Mouse (Mus musculus) embryonic facial prominence, embryonic 12.5 days (tissue): ENCODE data around the gene Cblb. TPM values are rescaled to one million over a fixed set of nuclear protein-coding genes. Genes with fewer than 3 reads are reported as not detected.

ENCODE experiments used
- ATAC-seq: fragments of 200-750 bp; cut with Nextera tagmentation; 2 replicates; pipeline ENCODE4 v1.8.0; 2017; ENCODE audit not compliant: insufficient number of reproducible peaks, insufficient read depth, low FRiP score, low TSS enrichment
- H3K27ac ChIP-seq: fragments of 300-500 bp; sonication (generic); 2 replicates; pipeline ENCODE4 v1.5.1; 2016; ENCODE audit warnings: mild to moderate bottlenecking
- H3K27me3 ChIP-seq: fragments of 300-500 bp; sonication (generic); 2 replicates; pipeline ENCODE4 v1.6.1; 2016; ENCODE audit warnings: mild to moderate bottlenecking, moderate library complexity
- H3K36me3 ChIP-seq: fragments of 300-500 bp; sonication (generic); 2 replicates; pipeline ENCODE4 v1.6.1; 2016; ENCODE audit warnings: mild to moderate bottlenecking
- H3K4me1 ChIP-seq: fragments of 300-500 bp; sonication (generic); 2 replicates; pipeline ENCODE4 v1.6.1; 2016
- H3K4me2 ChIP-seq: fragments of 300-500 bp; sonication (generic); replicated peaks from 2 replicates; pipeline ENCODE4 v1.6.1; 2016; ENCODE audit warnings: mild to moderate bottlenecking, moderate library complexity
- H3K4me3 ChIP-seq: fragments of 300-500 bp; sonication (generic); 2 replicates; pipeline ENCODE4 v1.5.1; 2016; ENCODE audit warnings: mild to moderate bottlenecking
- H3K9ac ChIP-seq: fragments of 300-500 bp; sonication (generic); 2 replicates; pipeline ENCODE4 v1.6.1; 2016; ENCODE audit warnings: mild to moderate bottlenecking, moderate library complexity
- H3K9me3 ChIP-seq: fragments of 300-500 bp; sonication (generic); 2 replicates; pipeline ENCODE4 v1.6.1; 2016; ENCODE audit warnings: mild to moderate bottlenecking, moderate library complexity
- WGBS: fragments of 180-500 bp; shearing (Covaris S2); methylation state at CpG from one replicate; pipeline ENCODE4 v1.1.7; 2016; 5-methylcytosine and 5-hydroxymethylcytosine counted together
- polyA plus RNA-seq: library from polyadenylated mRNA; unstranded; fragments of >200 nt; fragmentation: Nextera tagmentation; extraction: Ambion mirVana; gene quantifications from 2 replicates; pipeline ENCODE4 v1.2.1, GENCODE M21; 2016

Cblb gene
- polyA plus RNA-seq, 1 experiment from 2014 or later = 23.0 TPM

DNA sequence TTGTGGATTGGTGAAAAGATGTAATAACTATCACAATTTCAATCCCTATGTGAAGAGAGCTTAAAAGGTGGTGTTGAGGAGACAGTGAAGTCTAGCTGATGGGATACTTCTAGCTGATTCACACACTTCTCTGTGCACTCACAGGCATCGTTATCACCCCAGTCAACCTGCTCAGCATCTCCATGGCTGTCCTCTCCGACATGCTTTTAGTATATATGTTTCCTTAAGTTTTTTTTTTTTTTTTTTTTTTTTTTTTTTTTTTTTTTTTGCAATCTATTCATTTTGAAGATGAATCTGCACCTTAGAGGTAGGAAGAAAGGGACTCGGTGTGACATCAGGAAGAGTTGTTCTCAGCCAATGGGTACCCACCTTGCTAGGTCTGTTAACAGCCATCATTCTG lies 112.8 kb downstream of the Cblb start:
- 98% methylated on average over 3 of the region's 3 CpGs for WGBS
- H3K9me3 ChIP-seq = no peaks in the 10 kb centered on the region
- no peak overlapping the region for H3K9ac ChIP-seq
- no peaks in the 10 kb centered on the region for H3K27me3 ChIP-seq
- no peaks in the 10 kb centered on the region for H3K4me1 ChIP-seq
- H3K36me3 ChIP-seq = peaks cover 29% of the 10 kb centered on the region
- H3K27ac ChIP-seq = no peak overlapping the region
- ATAC-seq = no peak
- H3K4me3 ChIP-seq = no peak overlapping the region
- H3K4me2 ChIP-seq = no peak overlapping the region

- ATAC-seq = no peak
- Histone ChIP-seq H3K9me3 (no peaks in the 10 kb centered on the region), H3K4me1 (no peaks in the 10 kb centered on the region), H3K36me3 (peaks cover 25% of the 10 kb centered on the region), H3K9ac (no peak overlapping the region), H3K4me2 (no peak overlapping the region), H3K4me3 (no peak overlapping the region), H3K27me3 (no peaks in the 10 kb centered on the region), H3K27ac (no peak overlapping the region)
- 95% methylated on average over 5 of the region's 5 CpGs for WGBS
These were observed 113.8 kb downstream of the Cblb start for GRCm38 (mm10) chr16:52144792-52145191.

GRCm38 (mm10) chr16:52145552-52145951 lies 114.5 kb downstream of the Cblb start:
- 88% methylated on average over 4 of the region's 4 CpGs for WGBS
- Histone ChIP-seq H3K4me3 (no peak overlapping the region), H3K4me1 (no peaks in the 10 kb centered on the region), H3K27me3 (no peaks in the 10 kb centered on the region), H3K27ac (no peak overlapping the region), H3K36me3 (peaks cover 25% of the 10 kb centered on the region), H3K9ac (no peak overlapping the region), H3K4me2 (no peak overlapping the region), H3K9me3 (no peaks in the 10 kb centered on the region)
- no peak for ATAC-seq

DNA sequence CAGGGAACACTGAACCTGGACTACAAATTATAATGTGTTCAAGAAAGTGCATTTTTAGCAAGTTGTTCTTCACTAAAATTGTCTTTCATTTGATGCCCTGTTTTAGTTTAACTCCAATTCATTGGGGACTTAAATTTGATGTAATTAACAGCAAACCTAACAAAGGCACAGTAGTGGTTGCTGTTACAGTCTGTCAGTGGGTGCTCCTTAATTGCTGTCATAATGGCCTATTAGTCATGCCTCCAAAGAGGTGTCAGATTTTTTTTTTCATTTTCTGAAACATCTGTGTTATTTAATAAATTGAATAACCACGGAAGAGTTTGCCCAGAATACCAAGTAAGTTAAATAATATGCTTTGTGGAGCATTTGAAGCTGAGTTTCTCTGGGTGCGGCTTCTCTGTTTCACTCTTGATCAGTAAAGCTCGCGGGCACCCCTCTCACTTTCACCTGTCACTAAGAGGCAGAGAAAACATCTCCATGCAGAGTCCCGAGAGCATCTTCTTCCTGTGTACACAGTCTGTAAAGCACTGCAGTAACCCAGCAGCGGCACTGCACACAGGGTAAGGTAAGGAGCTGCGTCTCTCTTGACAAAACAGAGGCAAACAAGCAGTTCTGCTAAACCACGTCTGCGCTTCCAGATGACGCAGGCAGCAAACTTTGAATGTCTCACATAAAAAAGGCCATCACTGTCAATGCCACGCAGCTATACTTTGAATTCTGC lies 116.1 kb downstream of the Cblb start:
- Histone ChIP-seq H3K4me1 (no peaks in the 10 kb centered on the region), H3K36me3 (peaks cover 25% of the 10 kb centered on the region), H3K4me2 (no peak overlapping the region), H3K4me3 (no peak overlapping the region), H3K27me3 (no peaks in the 10 kb centered on the region), H3K9me3 (no peaks in the 10 kb centered on the region), H3K9ac (no peak overlapping the region), H3K27ac (no peak overlapping the region)
- WGBS = 86% methylated on average over 11 of the region's 11 CpGs
- ATAC-seq = no peak

DNA sequence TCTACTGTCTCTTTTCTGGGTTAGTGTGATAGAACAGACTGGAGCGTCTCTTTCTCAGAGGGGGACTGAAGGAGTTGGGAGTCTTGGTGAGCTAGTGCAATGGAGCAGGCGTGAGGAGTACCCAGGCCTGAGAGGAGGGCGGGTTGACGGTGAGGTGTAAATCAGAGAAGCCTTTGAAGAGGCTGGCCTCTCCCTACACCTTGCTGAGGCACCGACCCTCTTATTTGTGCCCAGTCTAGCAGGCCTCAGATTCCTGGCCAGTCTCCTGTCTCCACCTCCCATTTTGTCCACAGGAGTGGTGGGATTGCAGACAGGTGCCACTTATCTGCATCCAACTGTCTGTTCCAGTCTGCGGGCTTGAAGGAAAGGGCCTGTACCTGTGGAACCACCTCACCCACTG lies 117.0 kb downstream of the Cblb start:
- WGBS = 92% methylated on average over 6 of the region's 6 CpGs

GRCm38 (mm10) chr16:52149135-52149769 lies 118.2 kb downstream of the Cblb start:
- 88% methylated on average over 6 of the region's 6 CpGs for WGBS
- no peaks in the 10 kb centered on the region for H3K9me3 ChIP-seq
- no peak overlapping the region for H3K4me3 ChIP-seq
- H3K27ac ChIP-seq = no peak overlapping the region
- ATAC-seq = no peak
- H3K9ac ChIP-seq = no peak overlapping the region
- H3K4me1 ChIP-seq = no peaks in the 10 kb centered on the region
- H3K27me3 ChIP-seq = no peaks in the 10 kb centered on the region
- H3K36me3 ChIP-seq = peaks cover 28% of the 10 kb centered on the region
- no peak overlapping the region for H3K4me2 ChIP-seq

More for the DNA sequence above, 117.0 kb downstream of the Cblb start:
- no peaks in the 10 kb centered on the region for H3K9me3 ChIP-seq
- no peak overlapping the region for H3K27ac ChIP-seq
- H3K4me2 ChIP-seq = no peak overlapping the region
- H3K4me3 ChIP-seq = no peak overlapping the region
- ATAC-seq = no peak
- H3K9ac ChIP-seq = no peak overlapping the region
- no peaks in the 10 kb centered on the region for H3K27me3 ChIP-seq
- peaks cover 27% of the 10 kb centered on the region for H3K36me3 ChIP-seq
- no peaks in the 10 kb centered on the region for H3K4me1 ChIP-seq

DNA sequence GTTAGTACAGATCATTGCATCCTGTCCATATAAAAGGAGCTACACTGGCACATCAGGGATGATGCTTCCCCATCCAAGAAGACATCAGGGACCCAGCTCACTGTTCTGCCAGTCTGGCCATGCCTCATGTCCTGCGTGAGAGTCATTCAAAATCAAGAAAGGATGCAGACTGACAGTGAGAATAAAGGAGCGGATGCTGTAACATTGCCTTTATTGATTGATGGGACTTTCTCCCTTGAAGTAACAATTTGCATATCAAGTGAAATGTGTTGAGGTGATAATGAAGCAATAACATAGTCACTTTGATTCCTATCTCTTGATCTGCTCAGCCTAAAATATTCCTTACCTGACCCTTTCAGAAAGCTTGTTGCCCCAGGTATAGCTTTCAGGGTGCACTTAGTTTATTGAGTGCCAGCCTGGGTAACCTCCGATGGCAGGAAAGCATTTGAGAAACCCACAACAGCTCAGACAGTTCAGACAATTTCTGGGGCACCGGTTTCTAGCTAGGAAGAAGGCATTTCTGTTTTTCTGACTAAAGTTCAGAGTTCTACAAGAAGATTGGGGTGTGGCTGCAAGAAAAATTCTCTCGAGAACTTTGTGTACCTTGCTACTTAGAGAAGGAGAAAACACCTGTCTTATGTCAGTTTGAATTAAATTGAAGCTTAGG lies 124.1 kb downstream of the Cblb start:
- Histone ChIP-seq H3K4me1 (no peaks in the 10 kb centered on the region), H3K27ac (no peak overlapping the region), H3K36me3 (peaks cover 29% of the 10 kb centered on the region), H3K27me3 (no peaks in the 10 kb centered on the region), H3K9me3 (no peaks in the 10 kb centered on the region), H3K4me2 (no peak overlapping the region), H3K4me3 (no peak overlapping the region), H3K9ac (no peak overlapping the region)
- ATAC-seq = no peak
- WGBS = 89% methylated on average over 5 of the region's 5 CpGs

GRCm38 (mm10) chr16:52159958-52160504 lies 129.0 kb downstream of the Cblb start:
- H3K9me3 ChIP-seq = no peaks in the 10 kb centered on the region
- ATAC-seq = no peak
- H3K4me2 ChIP-seq = no peak overlapping the region
- no peak overlapping the region for H3K9ac ChIP-seq
- H3K27ac ChIP-seq = no peak overlapping the region
- H3K4me3 ChIP-seq = no peak overlapping the region
- WGBS = 80% methylated on average over 6 of the region's 6 CpGs
- H3K27me3 ChIP-seq = no peaks in the 10 kb centered on the region
- peaks cover 16% of the 10 kb centered on the region for H3K36me3 ChIP-seq
- H3K4me1 ChIP-seq = no peaks in the 10 kb centered on the region

DNA sequence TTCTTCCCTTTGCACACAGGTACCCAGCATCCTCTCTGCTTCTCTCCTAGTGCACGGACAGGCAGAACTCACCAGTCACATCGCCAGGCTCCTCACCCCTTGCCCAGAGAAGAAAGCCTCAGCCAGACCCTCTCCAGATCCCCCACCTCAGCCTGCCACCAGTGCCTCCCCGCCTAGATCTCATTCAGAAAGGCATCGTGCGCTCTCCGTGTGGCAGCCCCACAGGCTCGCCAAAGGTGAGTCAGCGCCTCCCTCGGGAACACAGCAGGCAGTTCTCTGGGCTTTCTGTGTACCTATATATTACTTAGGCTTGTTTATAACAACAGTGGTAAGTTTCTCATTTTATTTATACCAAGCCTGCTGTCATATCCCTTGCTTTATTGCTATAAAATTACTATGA lies 133.2 kb downstream of the Cblb start:
- 89% methylated on average over 9 of the region's 9 CpGs for WGBS
- H3K9me3 ChIP-seq = no peaks in the 10 kb centered on the region
- peaks cover 22% of the 10 kb centered on the region for H3K36me3 ChIP-seq
- H3K27ac ChIP-seq = no peak overlapping the region
- no peaks in the 10 kb centered on the region for H3K4me1 ChIP-seq
- ATAC-seq = no peak
- H3K4me3 ChIP-seq = no peak overlapping the region
- H3K4me2 ChIP-seq = no peak overlapping the region
- no peaks in the 10 kb centered on the region for H3K27me3 ChIP-seq
- H3K9ac ChIP-seq = no peak overlapping the region

- Histone ChIP-seq H3K9me3 (no peaks in the 10 kb centered on the region), H3K4me3 (no peak overlapping the region), H3K9ac (no peak overlapping the region), H3K27ac (no peak overlapping the region), H3K36me3 (peaks cover 10% of the 10 kb centered on the region), H3K27me3 (no peaks in the 10 kb centered on the region), H3K4me1 (no peaks in the 10 kb centered on the region), H3K4me2 (no peak overlapping the region)
- ATAC-seq = no peak
These were observed 142.2 kb downstream of the Cblb start for GRCm38 (mm10) chr16:52173253-52173652.

DNA sequence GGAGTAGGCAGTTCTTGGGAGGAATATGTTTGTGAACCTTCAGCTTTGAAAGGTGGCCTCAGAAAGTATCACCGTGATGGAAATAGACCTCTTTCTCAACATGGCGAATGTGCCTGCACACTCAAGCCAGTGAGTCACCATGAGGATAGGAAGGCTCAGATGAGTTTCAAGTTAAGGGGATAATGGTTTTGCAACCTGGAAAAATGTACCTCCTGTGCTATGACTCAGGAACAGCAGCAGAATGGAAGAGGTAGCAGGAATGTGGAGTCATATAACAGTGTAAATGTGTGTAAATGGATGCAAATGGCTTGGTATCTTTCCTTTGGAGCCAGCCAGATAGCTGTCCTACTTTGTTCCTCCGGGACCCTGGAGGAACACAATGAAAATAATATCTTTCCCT lies 148.8 kb downstream of the Cblb start:
- H3K36me3 ChIP-seq = peaks cover 6% of the 10 kb centered on the region; the same call in 1 of the 2 replicates
- H3K4me3 ChIP-seq = no peak overlapping the region
- H3K9ac ChIP-seq = no peak overlapping the region
- 90% methylated on average over 3 of the region's 3 CpGs for WGBS
- H3K27me3 ChIP-seq = no peaks in the 10 kb centered on the region
- H3K4me2 ChIP-seq = no peak overlapping the region
- ATAC-seq = no peak
- H3K4me1 ChIP-seq = no peaks in the 10 kb centered on the region
- no peak overlapping the region for H3K27ac ChIP-seq
- no peaks in the 10 kb centered on the region for H3K9me3 ChIP-seq

DNA sequence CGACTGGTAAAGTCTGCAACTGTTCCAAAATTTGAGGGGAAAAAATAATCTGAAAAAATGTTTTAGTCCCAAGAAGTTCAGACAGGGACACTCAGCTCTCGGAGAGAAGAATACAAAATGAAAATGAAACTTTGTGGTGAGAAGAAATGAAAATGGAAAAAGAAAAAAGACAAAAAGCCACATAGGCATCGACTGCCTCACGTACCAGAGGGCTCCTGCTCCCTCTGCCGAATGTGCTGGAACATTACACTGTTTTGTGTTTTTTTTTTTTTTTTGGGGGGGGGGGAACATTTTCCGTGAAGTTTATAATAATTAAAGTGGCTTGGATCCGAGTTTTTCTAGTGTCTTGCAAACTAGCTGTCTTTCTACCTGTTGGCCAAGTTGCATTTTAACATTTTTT lies 151.0 kb downstream of the Cblb start:
- H3K4me2 ChIP-seq = no peak overlapping the region
- H3K9me3 ChIP-seq = no peaks in the 10 kb centered on the region
- ATAC-seq = no peak
- H3K36me3 ChIP-seq = peaks cover 16% of the 10 kb centered on the region; the same call in 1 of the 2 replicates
- no peaks in the 10 kb centered on the region for H3K4me1 ChIP-seq
- no peak overlapping the region for H3K4me3 ChIP-seq
- no peaks in the 10 kb centered on the region for H3K27me3 ChIP-seq
- no peak overlapping the region for H3K9ac ChIP-seq
- H3K27ac ChIP-seq = no peak overlapping the region
- WGBS = 82% methylated on average over 7 of the region's 7 CpGs
